Mouse (Mus musculus) heart, embryonic 12.5 days (tissue): ENCODE data around the gene Igf1. TPM values are rescaled to one million over a fixed set of nuclear protein-coding genes. Genes with fewer than 3 reads are reported as not detected.

ENCODE experiments used
- ATAC-seq: fragments of 200-750 bp; cut with Nextera tagmentation; 2 replicates; pipeline ENCODE4 v1.8.0; 2017; ENCODE audit warnings: moderate TSS enrichment, moderate library complexity; ENCODE audit not compliant: insufficient number of reproducible peaks, low FRiP score
- H3K27ac ChIP-seq: fragments of 300-500 bp; sonication (generic); 2 replicates; pipeline ENCODE4 v1.5.1; 2016; ENCODE audit warnings: mild to moderate bottlenecking, moderate library complexity; ENCODE audit not compliant: poor library complexity, severe bottlenecking
- H3K27me3 ChIP-seq: fragments of 300-500 bp; sonication (generic); replicated peaks from 2 replicates; pipeline ENCODE4 v1.6.1; 2016; ENCODE audit warnings: mild to moderate bottlenecking, moderate library complexity
- H3K36me3 ChIP-seq: fragments of 300-500 bp; sonication (generic); 2 replicates; pipeline ENCODE4 v1.6.1; 2016; ENCODE audit warnings: mild to moderate bottlenecking, moderate library complexity
- H3K4me1 ChIP-seq: fragments of 300-500 bp; sonication (generic); replicated peaks from 2 replicates; pipeline ENCODE4 v1.6.1; 2016; ENCODE audit warnings: mild to moderate bottlenecking
- H3K4me2 ChIP-seq: fragments of 300-500 bp; sonication (generic); 2 replicates; pipeline ENCODE4 v1.6.1; 2016; ENCODE audit warnings: mild to moderate bottlenecking, moderate library complexity
- H3K4me3 ChIP-seq: fragments of 300-500 bp; sonication (generic); 2 replicates; pipeline ENCODE4 v1.5.1; 2016; ENCODE audit warnings: mild to moderate bottlenecking
- H3K9ac ChIP-seq: fragments of 300-500 bp; sonication (generic); 2 replicates; pipeline ENCODE4 v1.6.1; 2016; ENCODE audit warnings: mild to moderate bottlenecking, moderate library complexity
- H3K9me3 ChIP-seq: fragments of 300-500 bp; sonication (generic); replicated peaks from 2 replicates; pipeline ENCODE4 v1.6.1; 2016; ENCODE audit warnings: mild to moderate bottlenecking, moderate library complexity
- WGBS: fragments of 180-500 bp; shearing (Covaris S2); methylation state at CpG from one replicate; pipeline ENCODE4 v1.1.7; 2016; 5-methylcytosine and 5-hydroxymethylcytosine counted together
- polyA plus RNA-seq: library from polyadenylated mRNA; unstranded; fragments of >200 nt; fragmentation: Nextera tagmentation; extraction: Ambion mirVana; gene quantifications from 2 replicates; pipeline ENCODE4 v1.2.1, GENCODE M21; 2016

Igf1 gene
- polyA plus RNA-seq, 1 experiment from 2014 or later: 49.9 TPM

- Histone ChIP-seq H3K36me3 (no peaks in the 10 kb centered on the region), H3K9me3 (no peaks in the 10 kb centered on the region), H3K27me3 (no peaks in the 10 kb centered on the region), H3K27ac (no peak overlapping the region), H3K4me3 (no peak overlapping the region), H3K4me1 (peaks cover 9% of the 10 kb centered on the region; the same call in 1 of the 2 replicates), H3K4me2 (no peak overlapping the region), H3K9ac (no peak overlapping the region)
- ATAC-seq: no peak
- WGBS: 37% methylated on average over 8 of the region's 8 CpGs
These were observed 13.0 kb upstream of the Igf1 start for GRCm38 (mm10) chr10:87844917-87845552.

- WGBS: 48% methylated on average over 4 of the region's 4 CpGs
- no peaks in the 10 kb centered on the region for H3K27me3 ChIP-seq
- no peak for ATAC-seq
- no peak overlapping the region for H3K9ac ChIP-seq
- no peaks in the 10 kb centered on the region for H3K9me3 ChIP-seq
- no peak overlapping the region for H3K4me2 ChIP-seq
- H3K4me3 ChIP-seq: no peak overlapping the region
- H3K4me1 ChIP-seq: peaks cover 9% of the 10 kb centered on the region; the same call in 1 of the 2 replicates
- H3K36me3 ChIP-seq: no peaks in the 10 kb centered on the region
- H3K27ac ChIP-seq: no peak overlapping the region
These were observed 10.2 kb upstream of the Igf1 start for GRCm38 (mm10) chr10:87847882-87848281.

- Histone ChIP-seq H3K36me3 (no peaks in the 10 kb centered on the region), H3K4me1 (peaks cover 9% of the 10 kb centered on the region; the same call in 1 of the 2 replicates), H3K9me3 (no peaks in the 10 kb centered on the region), H3K4me3 (no peak overlapping the region), H3K4me2 (no peak overlapping the region), H3K27me3 (no peaks in the 10 kb centered on the region), H3K9ac (no peak overlapping the region), H3K27ac (no peak overlapping the region)
- ATAC-seq: no peak
- 30% methylated on average over 2 of the region's 2 CpGs for WGBS
These were observed 9.6 kb upstream of the Igf1 start for GRCm38 (mm10) chr10:87848419-87848818.

GRCm38 (mm10) chr10:87851492-87851891, 6.6 kb upstream of the Igf1 start:
- H3K9me3 ChIP-seq: no peaks in the 10 kb centered on the region
- peaks cover 17% of the 10 kb centered on the region for H3K4me1 ChIP-seq
- H3K4me2 ChIP-seq: no peak overlapping the region
- ATAC-seq: no peak
- no peaks in the 10 kb centered on the region for H3K36me3 ChIP-seq
- H3K27me3 ChIP-seq: no peaks in the 10 kb centered on the region
- no peak overlapping the region for H3K4me3 ChIP-seq
- 50% methylated on average over 3 of the region's 3 CpGs for WGBS
- no peak overlapping the region for H3K27ac ChIP-seq
- H3K9ac ChIP-seq: no peak overlapping the region

- ATAC-seq: no peak
- WGBS: under 1% methylated on average over 5 of the region's 5 CpGs
- H3K4me2 ChIP-seq: no peak overlapping the region; the same call in 1 of the 2 replicates
These were observed 3.7 kb upstream of the Igf1 start for GRCm38 (mm10) chr10:87854408-87854807.

GRCm38 (mm10) chr10:87855423-87856122, 2.5 kb upstream of the Igf1 start:
- WGBS: 73% methylated on average over 13 of the region's 13 CpGs
- Histone ChIP-seq H3K36me3 (no peaks in the 10 kb centered on the region), H3K4me2 (no peak overlapping the region), H3K9me3 (no peaks in the 10 kb centered on the region), H3K27ac (0 out of 2 replicates have a peak overlapping the region, but pooled peaks have one; percentile 17), H3K9ac (no peak overlapping the region), H3K4me3 (no peak overlapping the region), H3K27me3 (no peaks in the 10 kb centered on the region), H3K4me1 (peaks cover 37% of the 10 kb centered on the region)
- no peak for ATAC-seq

More at GRCm38 (mm10) chr10:87854408-87854807, 3.7 kb upstream of the Igf1 start:
- no peak overlapping the region for H3K9ac ChIP-seq
- H3K9me3 ChIP-seq: no peaks in the 10 kb centered on the region
- H3K36me3 ChIP-seq: no peaks in the 10 kb centered on the region
- H3K4me3 ChIP-seq: no peak overlapping the region
- no peaks in the 10 kb centered on the region for H3K27me3 ChIP-seq
- no peak overlapping the region for H3K27ac ChIP-seq
- peaks cover 37% of the 10 kb centered on the region for H3K4me1 ChIP-seq

- Histone ChIP-seq H3K27me3 (no peaks in the 10 kb centered on the region), H3K4me3 (no peak overlapping the region), H3K9me3 (no peaks in the 10 kb centered on the region; the same call in 1 of the 2 replicates), H3K4me2 (peak overlapping the region; percentile 80; the same call in 1 of the 2 replicates), H3K36me3 (0 out of 2 replicates have a peak, but pooled peaks cover 2% of the 10 kb centered on the region), H3K27ac (peak overlapping the region; percentile 73), H3K9ac (no peak overlapping the region), H3K4me1 (peaks cover 42% of the 10 kb centered on the region)
- WGBS: 38% methylated on average over 8 of the region's 8 CpGs
- ATAC-seq: no peak
These were observed 680 bp upstream of the Igf1 start for GRCm38 (mm10) chr10:87857215-87857955.

- Histone ChIP-seq H3K4me2 (peak overlapping the region; percentile 80), H3K27ac (peak overlapping the region; percentile 85), H3K36me3 (peaks cover 2% of the 10 kb centered on the region; the same call in 1 of the 2 replicates), H3K4me1 (peaks cover 50% of the 10 kb centered on the region), H3K9me3 (no peaks in the 10 kb centered on the region; the same call in 1 of the 2 replicates), H3K27me3 (no peaks in the 10 kb centered on the region), H3K9ac (no peak overlapping the region), H3K4me3 (peak overlapping the region; percentile 69)
- ATAC-seq: 0 out of 2 replicates have a peak, but pooled peaks have one; percentile 30
- WGBS: 24% methylated on average over 6 of the region's 6 CpGs
These were observed 874 bp downstream of the Igf1 start for GRCm38 (mm10) chr10:87858939-87859338.

- Histone ChIP-seq H3K36me3 (peaks cover 2% of the 10 kb centered on the region; the same call in 1 of the 2 replicates), H3K27ac (peak overlapping the region; percentile 85), H3K9me3 (no peaks in the 10 kb centered on the region; the same call in 1 of the 2 replicates), H3K4me3 (peak overlapping the region; percentile 69), H3K27me3 (no peaks in the 10 kb centered on the region), H3K9ac (peak overlapping the region; percentile 69), H3K4me2 (peak overlapping the region; percentile 80), H3K4me1 (peaks cover 50% of the 10 kb centered on the region)
- no peak for ATAC-seq
- 15% methylated on average over 10 of the region's 10 CpGs for WGBS
These were observed 1.4 kb downstream of the Igf1 start for GRCm38 (mm10) chr10:87859453-87859852.

GRCm38 (mm10) chr10:87860181-87861103, 2.4 kb downstream of the Igf1 start:
- peak overlapping the region; percentile 80 for H3K4me2 ChIP-seq
- H3K36me3 ChIP-seq: peaks cover 11% of the 10 kb centered on the region; the same call in 1 of the 2 replicates
- H3K4me3 ChIP-seq: peak overlapping the region; percentile 69
- no peak for ATAC-seq
- WGBS: 6% methylated on average over 30 of the region's 30 CpGs
- peak overlapping the region; percentile 85 for H3K27ac ChIP-seq
- no peaks in the 10 kb centered on the region; the same call in 1 of the 2 replicates for H3K9me3 ChIP-seq
- H3K27me3 ChIP-seq: no peaks in the 10 kb centered on the region
- peaks cover 43% of the 10 kb centered on the region for H3K4me1 ChIP-seq
- H3K9ac ChIP-seq: peak overlapping the region; percentile 82
